Mouse (Mus musculus): ENCODE data around the gene Gm572. TPM values are rescaled to one million over a fixed set of nuclear protein-coding genes. Genes with fewer than 3 reads are reported as not detected.

Gm572 gene
- polyA plus RNA-seq, 1 experiment, result not detected

DNA sequence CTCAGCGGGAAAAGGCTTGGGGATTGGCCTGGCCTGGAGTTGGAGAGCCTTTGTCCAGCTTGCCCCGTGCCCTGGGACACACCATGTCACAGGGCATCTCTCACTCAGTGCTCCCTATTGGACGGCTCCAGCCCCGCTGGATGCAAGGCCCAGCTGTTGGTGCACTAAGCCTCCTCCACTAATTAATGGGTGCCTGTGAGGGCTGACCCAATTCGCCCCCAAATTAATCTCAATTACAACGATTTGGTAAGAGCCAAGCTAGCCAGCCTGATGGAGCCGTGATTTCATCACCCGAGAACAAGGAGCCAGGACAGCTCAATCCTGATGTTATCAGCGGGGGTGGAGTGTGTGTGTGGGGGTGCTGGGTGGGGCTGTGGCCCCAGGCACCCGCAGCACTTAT, 69.5 kb downstream of the Gm572 start:
- no peaks in the 10 kb centered on the region for H3K9me3 ChIP-seq (ENCODE audit: control insufficient read depth, low read length)
- no peaks in the 10 kb centered on the region for H3K36me3 ChIP-seq (ENCODE audit: control insufficient read depth)
- no peak for TF ChIP-seq GATA1 (IDR thresholded peaks at IDR 0.05; ENCODE audit: low read length)
- no peak for TF ChIP-seq TAL1 (IDR thresholded peaks at IDR 0.05; ENCODE audit: low read length)
- no peaks in the 10 kb centered on the region for H3K27me3 ChIP-seq (ENCODE audit: control insufficient read depth)
- H3K4me1 ChIP-seq (ENCODE audit: control insufficient read depth), result no peaks in the 10 kb centered on the region
- H3K4me3 ChIP-seq (replicated peaks), result no peak overlapping the region

DNA sequence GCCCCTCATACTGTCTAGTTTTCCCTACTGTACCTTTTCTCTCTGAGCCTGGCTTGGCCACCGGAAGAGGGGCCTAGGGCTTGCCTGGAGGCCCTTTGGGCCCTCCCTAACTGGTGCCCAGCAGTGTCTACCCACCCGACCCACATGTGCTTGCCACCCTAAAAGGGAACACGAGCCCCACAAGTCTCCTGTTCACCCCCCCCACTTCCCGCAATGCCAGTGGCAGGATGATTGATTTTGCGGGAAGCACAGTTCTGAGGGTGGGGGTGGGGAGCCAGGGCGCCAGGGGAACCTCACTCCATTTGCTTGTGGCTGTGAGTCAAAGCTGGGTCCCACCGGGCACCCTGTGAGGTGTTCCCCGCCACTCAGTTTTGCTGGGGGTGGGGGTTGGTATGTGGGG, 70.9 kb downstream of the Gm572 start:
- H3K4me3 ChIP-seq (replicated peaks), result no peak overlapping the region
- H3K4me1 ChIP-seq (ENCODE audit: control insufficient read depth), result no peaks in the 10 kb centered on the region
- TF ChIP-seq GATA1 (IDR thresholded peaks at IDR 0.05; ENCODE audit: low read length) (no peak), TAL1 (IDR thresholded peaks at IDR 0.05; ENCODE audit: low read length) (no peak)
- H3K27me3 ChIP-seq (ENCODE audit: control insufficient read depth), result no peaks in the 10 kb centered on the region
- no peaks in the 10 kb centered on the region for H3K36me3 ChIP-seq (ENCODE audit: control insufficient read depth)
- H3K9me3 ChIP-seq (ENCODE audit: control insufficient read depth, low read length), result no peaks in the 10 kb centered on the region

DNA sequence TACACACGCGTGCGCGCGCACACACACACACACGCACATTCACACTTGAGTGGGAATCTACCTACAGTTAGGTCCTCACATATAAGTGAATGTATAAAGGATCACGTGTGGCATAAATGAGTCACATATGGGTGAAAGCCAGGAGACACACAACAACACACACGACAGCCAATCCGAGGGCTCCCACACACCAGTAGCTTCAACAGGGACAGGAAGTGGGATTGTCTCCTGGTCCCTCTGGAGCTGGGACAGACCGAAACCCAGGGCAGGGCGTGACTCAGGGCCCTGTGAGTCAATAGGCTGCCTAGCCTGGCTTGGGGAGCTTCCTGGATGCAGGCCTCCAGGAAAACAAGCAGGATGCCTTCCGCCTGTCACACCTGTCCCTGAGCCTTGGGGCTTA, 71.6 kb downstream of the Gm572 start:
- H3K9me3 ChIP-seq (ENCODE audit: control insufficient read depth, low read length), result no peaks in the 10 kb centered on the region
- no peak overlapping the region for H3K4me3 ChIP-seq (replicated peaks)
- TF ChIP-seq GATA1 (IDR thresholded peaks at IDR 0.05; ENCODE audit: low read length) (no peak), TAL1 (IDR thresholded peaks at IDR 0.05; ENCODE audit: low read length) (no peak)
- no peaks in the 10 kb centered on the region for H3K36me3 ChIP-seq (ENCODE audit: control insufficient read depth)
- peaks cover 2% of the 10 kb centered on the region; the same call in 1 of the 2 replicates for H3K27me3 ChIP-seq (ENCODE audit: control insufficient read depth)
- H3K4me1 ChIP-seq (ENCODE audit: control insufficient read depth), result no peaks in the 10 kb centered on the region

- TF ChIP-seq GATA1 (IDR thresholded peaks at IDR 0.05; ENCODE audit: low read length) (no peak), TAL1 (IDR thresholded peaks at IDR 0.05; ENCODE audit: low read length) (no peak)
- Histone ChIP-seq H3K4me1 (ENCODE audit: control insufficient read depth) (no peaks in the 10 kb centered on the region), H3K27me3 (ENCODE audit: control insufficient read depth) (peaks cover 2% of the 10 kb centered on the region; the same call in 1 of the 2 replicates), H3K9me3 (ENCODE audit: control insufficient read depth, low read length) (no peaks in the 10 kb centered on the region), H3K36me3 (ENCODE audit: control insufficient read depth) (no peaks in the 10 kb centered on the region), H3K4me3 (replicated peaks) (no peak overlapping the region)
These were observed 72.3 kb downstream of the Gm572 start for GRCm38 (mm10) chr4:148715396-148715795.

Other genes with a start within 250 kb of the Gm572 start
- gene Ubiad1, start 198.5 kb upstream of the Gm572 start, polyA plus RNA-seq (2012), result 0.29 and 1.2 TPM in 2 replicates
- gene Mtor, start 194.7 kb upstream of the Gm572 start, polyA plus RNA-seq (2012), result 0.99 and 1.2 TPM in 2 replicates
- 0.06 TPM in 1 of 2 replicates, not detected in the other for gene Angptl7, start 142.9 kb upstream of the Gm572 start, polyA plus RNA-seq (2012)
- 2.9 and 3.1 TPM in 2 replicates for gene Exosc10, start 84.9 kb upstream of the Gm572 start, polyA plus RNA-seq (2012)
- gene Srm, start 51.8 kb upstream of the Gm572 start, polyA plus RNA-seq (2012), result 3.4 and 4.3 TPM in 2 replicates
- gene Masp2, start 40.8 kb upstream of the Gm572 start, polyA plus RNA-seq (2012), result 0.06 and 0.12 TPM in 2 replicates
- 2.2 and 3.0 TPM in 2 replicates for gene Tardbp, start 16.3 kb upstream of the Gm572 start, polyA plus RNA-seq (2012)
- 0.03 TPM in 1 of 2 replicates, not detected in the other for gene Casz1, start 161.1 kb downstream of the Gm572 start, polyA plus RNA-seq (2012)

All from erythroblast, embryonic 14.5 days (primary cell).